Mouse (Mus musculus) gastrocnemius, postnatal 14 days (tissue): ENCODE measurements around the gene Stkld1. TPM values are rescaled to one million over a fixed set of nuclear protein-coding genes. Genes with fewer than 3 reads are reported as not detected.
A peak's percentile ranks its signal among the peaks of the same experiment; 100 is the strongest.

Experiments used
- DNase-seq: peaks from one replicate; pipeline ENCODE4 v3.0.0; 2021; ENCODE audit warnings: mixed read lengths
- intact Hi-C: fragments of 180-260 bp; cut with DNase I; formaldehyde crosslinking; loops from one replicate; pipeline ENCODE4 v1.15.1; 2025; ENCODE audit warnings: low total_unique reads
- total RNA-seq, 2 experiments: library from RNA; stranded (reverse); gene quantifications; 2 replicates each; pipeline ENCODE4 v1.2.3; 2021

Stkld1 gene
- total RNA-seq, 2 experiments from 2014 or later, result not detected

GRCm38 (mm10) chr2:26954735-26955395 is 21.0 kb downstream of the Stkld1 start:
- intact Hi-C loops, result no loop called here

GRCm38 (mm10) chr2:26956811-26957487 is 23.1 kb downstream of the Stkld1 start:
- intact Hi-C loops, result no loop called here
- no peak for DNase-seq

More at GRCm38 (mm10) chr2:26954735-26955395, 21.0 kb downstream of the Stkld1 start:
- no peak for DNase-seq

- intact Hi-C loops, result no loop called here
- no peak for DNase-seq
Observed at GRCm38 (mm10) chr2:26957488-26957859, 23.6 kb downstream of the Stkld1 start.

GRCm38 (mm10) chr2:26960756-26961155 is 26.9 kb downstream of the Stkld1 start:
- intact Hi-C loops, result no loop called here
- DNase-seq, result no peak

- peak; percentile 94 for DNase-seq
- intact Hi-C loops, result no loop called here
Observed at GRCm38 (mm10) chr2:26963923-26964723, 30.3 kb downstream of the Stkld1 start, which contains the start of gene Rexo4. Gene Rexo4, minus strand, starts transcription at chr2:26964386.

GRCm38 (mm10) chr2:26964724-26965370 is 31.0 kb downstream of the Stkld1 start:
- no peak for DNase-seq
- intact Hi-C loops, result no loop called here

- intact Hi-C loops, result no loop called here
- no peak for DNase-seq
Observed at GRCm38 (mm10) chr2:26967262-26967661, 33.4 kb downstream of the Stkld1 start.

- intact Hi-C loops, result no loop called here
Observed at GRCm38 (mm10) chr2:26973116-26973515, 39.3 kb downstream of the Stkld1 start, which contains the start of gene Adamts13. Gene Adamts13, plus strand, starts transcription at chr2:26973416.

GRCm38 (mm10) chr2:26973960-26974359 is 40.1 kb downstream of the Stkld1 start:
- intact Hi-C loops, result no loop called here
- no peak for DNase-seq

More at GRCm38 (mm10) chr2:26973116-26973515, 39.3 kb downstream of the Stkld1 start, which contains the start of gene Adamts13:
- no peak for DNase-seq

- intact Hi-C loops, result no loop called here
- no peak for DNase-seq
Observed at GRCm38 (mm10) chr2:26980361-26980760, 46.5 kb downstream of the Stkld1 start.

- no peak for DNase-seq
- intact Hi-C loops, result no loop called here
Observed at GRCm38 (mm10) chr2:26984179-26984578, 50.3 kb downstream of the Stkld1 start.

- no peak for DNase-seq
- intact Hi-C loops, result no loop called here
Observed at GRCm38 (mm10) chr2:26984640-26985039, 50.8 kb downstream of the Stkld1 start.

GRCm38 (mm10) chr2:26993936-26994335 is 60.1 kb downstream of the Stkld1 start:
- intact Hi-C loops, result no loop called here
- DNase-seq, result no peak

- no peak for DNase-seq
- intact Hi-C loops, result no loop called here
Observed at GRCm38 (mm10) chr2:26997498-26997897, 63.7 kb downstream of the Stkld1 start.

GRCm38 (mm10) chr2:26997993-26998392 is 64.1 kb downstream of the Stkld1 start:
- DNase-seq, result no peak
- intact Hi-C loops, result no loop called here

Other genes starting within 250 kb of the Stkld1 start
- not detected for gene Abo, start 69.1 kb upstream of the Stkld1 start, total RNA-seq
- gene Surf6, start 31.2 kb upstream of the Stkld1 start, total RNA-seq, result 10 to 100 TPM; 11.9 to 13.3 TPM
- 10 to 100 TPM; 19.2 to 19.7 TPM for gene Med22, start 23.4 kb upstream of the Stkld1 start, total RNA-seq
- gene Rpl7a, start 23.3 kb upstream of the Stkld1 start, total RNA-seq, result 100 to 1,000 TPM; 309 to 346 TPM
- gene Surf2, start 17.7 kb upstream of the Stkld1 start, total RNA-seq, result 10 to 100 TPM; 15.3 to 17.2 TPM
- gene Surf1, start 17.5 kb upstream of the Stkld1 start, total RNA-seq, result 10 to 100 TPM; 35.0 to 37.8 TPM
- gene Surf4, start 119 bp upstream of the Stkld1 start, total RNA-seq, result 10 to 100 TPM; 84.4 to 85.1 TPM
- gene Rexo4, start 30.3 kb downstream of the Stkld1 start, total RNA-seq, result 10 to 100 TPM; 13.3 to 16.2 TPM
- not detected for gene Adamts13, start 39.4 kb downstream of the Stkld1 start, total RNA-seq
- gene Cacfd1, start 75.9 kb downstream of the Stkld1 start, total RNA-seq, result 10 to 100 TPM; 21.2 to 21.4 TPM
- under 1 TPM; 0.11 to 0.62 TPM for gene Slc2a6, start 94.0 kb downstream of the Stkld1 start, total RNA-seq
- gene Mymk, start 138.1 kb downstream of the Stkld1 start, total RNA-seq, result 10 to 100 TPM; 30.5 to 36.4 TPM
- gene Adamtsl2, start 145.3 kb downstream of the Stkld1 start, total RNA-seq, result 10 to 100 TPM in 1 of 2 experiments, 1 to 10 TPM in 1; 6.3 to 10.5 TPM
- under 1 TPM; 0.07 to 0.08 TPM for gene Fam163b, start 208.4 kb downstream of the Stkld1 start, total RNA-seq
- gene Dbh, start 231.2 kb downstream of the Stkld1 start, total RNA-seq, result under 1 TPM in 1 of 2 experiments, not detected in 1; 0.12 TPM